Mouse (Mus musculus) adrenal gland, adult (tissue): ENCODE results near the gene Asb11.
A peak's percentile ranks its signal among the peaks of the same experiment; 100 is the strongest.

Experiments
- DNase-seq, 2 experiments: peaks; one replicate each; pipeline ENCODE4 v3.0.0; 2022 to 2023; ENCODE audit warnings: low spot score in 1 of 2; ENCODE audit not compliant: inconsistent age in 2 of 2

Gene Asb11

GRCm38 (mm10) chrX:164441306-164441705, 4.5 kb downstream of the Asb11 start:
- DNase-seq: peak; percentile 48 to 75

DNA sequence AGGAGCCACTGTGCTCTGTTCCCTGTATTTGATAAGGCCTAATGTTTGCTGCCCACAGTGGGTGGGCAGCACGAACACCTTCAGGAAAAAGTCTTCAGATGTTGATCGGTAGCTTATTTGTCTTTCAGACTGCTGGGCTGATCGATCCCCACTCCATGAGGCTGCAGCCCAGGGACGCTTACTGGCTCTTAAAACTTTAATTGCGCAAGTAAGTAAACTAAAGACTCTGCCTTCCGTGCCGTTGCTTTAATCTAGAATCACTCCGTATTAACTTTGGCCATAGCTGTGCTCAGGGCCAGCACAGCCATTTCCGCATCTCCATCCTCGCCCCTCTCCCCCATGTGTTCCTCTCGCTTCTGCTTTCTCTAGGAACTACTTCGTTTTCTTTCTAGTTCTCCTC, 8.8 kb downstream of the Asb11 start:
- no peak for DNase-seq

GRCm38 (mm10) chrX:164446106-164446551, 9.3 kb downstream of the Asb11 start:
- peak in 1 of 2 experiments; percentile 38 for DNase-seq

DNA sequence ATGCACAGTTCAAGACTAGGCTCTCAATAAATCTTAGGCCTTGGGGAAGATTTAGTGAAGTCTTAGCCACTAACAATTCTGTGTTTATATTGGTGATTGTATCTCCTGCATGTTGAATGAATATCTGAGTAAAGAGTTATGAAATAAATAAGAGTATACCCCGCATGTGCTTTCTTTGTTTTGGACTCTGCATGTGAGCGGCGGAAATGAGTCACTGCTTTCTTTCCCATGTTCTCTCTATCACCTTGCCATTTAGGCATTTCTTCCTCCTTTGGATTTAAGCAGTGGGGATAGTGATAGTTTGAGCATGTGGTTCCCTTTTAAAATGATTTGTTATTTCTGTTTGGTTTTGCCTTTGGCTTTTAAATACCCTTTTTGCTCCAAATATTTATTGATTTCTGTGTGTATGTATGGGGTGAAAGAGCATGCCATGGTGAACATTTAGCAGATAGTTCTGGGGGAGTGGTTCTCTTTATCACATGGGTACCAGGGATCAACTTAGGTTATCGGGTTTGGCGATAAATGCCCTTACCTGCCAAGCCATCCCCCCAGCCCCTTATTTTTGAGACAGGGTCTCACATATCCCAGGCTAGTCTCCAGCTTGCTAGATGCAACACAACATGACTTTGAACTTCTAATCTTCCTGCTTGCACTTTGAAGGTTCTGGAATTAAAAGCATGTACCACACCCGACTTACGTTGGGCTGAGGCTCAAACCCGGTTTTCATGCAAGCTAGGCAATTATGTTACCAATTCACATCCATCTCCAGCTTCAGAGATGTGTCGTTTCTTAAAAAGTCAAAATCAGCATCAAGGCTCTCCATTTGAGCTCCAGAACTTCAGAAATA, 10.3 kb downstream of the Asb11 start:
- DNase-seq: no peak

DNA sequence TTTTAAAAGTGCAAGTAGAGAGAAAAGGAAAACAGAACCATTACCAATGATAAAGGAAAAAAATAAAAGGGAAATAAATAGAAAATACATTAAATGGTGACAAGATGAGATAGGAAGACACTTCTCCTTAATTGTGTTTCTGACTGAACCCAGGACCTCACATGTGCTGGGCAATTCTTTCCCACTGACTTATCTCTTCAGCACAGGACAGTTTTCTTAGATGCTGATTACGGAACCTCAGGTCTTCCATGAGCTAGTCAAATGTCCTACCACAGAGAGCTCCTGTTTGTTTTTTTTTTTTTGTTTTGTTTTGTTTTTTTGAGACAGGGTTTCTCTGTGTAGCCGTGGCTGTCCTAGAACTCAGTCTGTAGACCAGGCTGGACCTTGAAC, 10.9 kb downstream of the Asb11 start:
- DNase-seq: no peak

DNA sequence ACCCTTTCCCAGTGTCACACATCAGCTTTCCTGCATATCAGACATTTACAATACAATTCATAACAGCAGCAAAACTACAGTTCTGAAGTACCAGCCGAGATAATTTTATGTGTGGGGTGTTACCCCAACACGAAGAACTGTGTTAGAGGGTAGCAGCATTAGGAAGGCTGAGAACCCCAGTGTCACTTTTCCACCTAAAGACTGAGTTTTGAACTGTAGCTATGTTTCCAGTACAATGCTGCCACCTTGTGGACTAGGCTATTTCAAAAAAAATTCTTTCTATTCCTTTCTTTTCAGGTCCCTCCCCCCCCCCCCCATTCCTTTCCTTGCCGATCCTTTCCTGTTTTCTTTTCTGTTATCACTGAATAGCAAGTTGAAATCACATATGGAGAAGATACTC, 12.4 kb downstream of the Asb11 start:
- peak in 1 of 2 experiments; percentile 79 for DNase-seq

DNA sequence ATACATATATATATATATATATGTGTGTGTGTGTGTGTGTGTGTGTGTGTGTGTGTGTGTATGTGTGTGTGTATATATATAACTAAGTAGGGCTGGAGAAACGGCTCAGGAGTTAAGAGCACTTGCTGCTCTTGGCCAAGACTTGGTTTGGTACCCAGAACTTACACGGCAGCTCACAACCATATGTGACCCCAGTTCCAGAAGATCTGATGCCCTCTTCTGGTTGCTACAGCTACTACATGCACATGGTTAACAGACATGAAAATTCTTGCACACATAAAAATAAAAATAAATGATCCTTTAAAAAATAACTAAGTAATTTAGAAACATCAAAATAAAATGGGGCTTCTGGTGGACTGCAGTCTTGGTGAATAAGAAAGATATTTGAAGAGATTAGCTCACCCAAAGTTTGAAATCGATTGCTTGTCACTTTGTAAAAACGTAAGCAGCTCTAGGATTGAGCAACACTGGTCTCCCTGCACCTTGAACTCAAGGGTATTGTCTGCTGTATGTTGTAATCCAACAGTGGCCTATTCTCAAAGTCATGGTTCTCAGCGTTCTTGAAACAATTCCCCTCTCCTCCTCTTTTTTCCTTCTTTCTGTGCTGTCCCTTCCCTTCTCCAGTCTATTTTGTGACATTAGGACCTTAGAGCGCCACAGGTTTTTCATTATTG, 22.5 kb downstream of the Asb11 start:
- DNase-seq: peak in 1 of 2 experiments; percentile 52

DNA sequence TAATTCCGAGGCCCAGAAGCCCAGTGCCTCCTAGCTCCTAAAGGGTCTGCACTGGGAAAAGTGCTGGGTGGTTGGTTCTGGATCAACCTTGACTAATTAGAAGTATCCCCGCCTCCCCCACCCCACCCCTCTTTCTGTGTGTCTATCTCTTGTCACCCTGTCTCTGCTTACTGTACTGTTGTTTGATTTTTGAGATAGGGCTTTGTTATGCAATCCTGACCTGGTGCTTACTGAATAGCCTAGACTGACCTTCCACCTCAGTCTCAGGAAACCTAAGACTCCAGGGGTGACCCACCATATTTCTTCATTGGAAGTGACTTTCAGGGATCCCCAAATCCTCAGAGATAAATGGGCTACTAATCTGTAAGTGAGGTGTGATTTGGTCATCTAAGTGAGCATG, 65.5 kb downstream of the Asb11 start:
- DNase-seq: no peak

- DNase-seq: no peak
Observed at GRCm38 (mm10) chrX:164505709-164506498, 69.1 kb downstream of the Asb11 start, which contains the start of gene Asb9. TSS of gene Asb9 (plus strand) at chrX:164506327.

- DNase-seq: no peak
Observed at GRCm38 (mm10) chrX:164507068-164507467, 70.3 kb downstream of the Asb11 start.

- DNase-seq: no peak
Observed at GRCm38 (mm10) chrX:164508728-164509127, 71.9 kb downstream of the Asb11 start.
